Mouse (Mus musculus) limb, embryonic 12.5 days (tissue): ENCODE results near the gene Bmpr1a. TPM values are rescaled to one million over a fixed set of nuclear protein-coding genes. Genes with fewer than 3 reads are reported as not detected.

Source experiments
- ATAC-seq: fragments of 200-750 bp; cut with Nextera tagmentation; 2 replicates; pipeline ENCODE4 v1.8.0; 2017; ENCODE audit warnings: low read depth, moderate TSS enrichment; ENCODE audit not compliant: insufficient number of reproducible peaks, insufficient read depth, low FRiP score, low TSS enrichment
- H3K27ac ChIP-seq: fragments of 300-500 bp; sonication (generic); 2 replicates; pipeline ENCODE4 v1.5.1; 2016; ENCODE audit warnings: mild to moderate bottlenecking, moderate library complexity
- H3K27me3 ChIP-seq: fragments of 300-500 bp; sonication (generic); 2 replicates; pipeline ENCODE4 v1.6.1; 2016; ENCODE audit warnings: mild to moderate bottlenecking, moderate library complexity
- H3K36me3 ChIP-seq: fragments of 300-500 bp; sonication (generic); 2 replicates; pipeline ENCODE4 v1.6.1; 2016; ENCODE audit warnings: mild to moderate bottlenecking, moderate library complexity
- H3K4me1 ChIP-seq: fragments of 300-500 bp; sonication (generic); replicated peaks from 2 replicates; pipeline ENCODE4 v1.6.1; 2016
- H3K4me2 ChIP-seq: fragments of 300-500 bp; sonication (generic); 2 replicates; pipeline ENCODE4 v1.6.1; 2016; ENCODE audit warnings: mild to moderate bottlenecking, moderate library complexity
- H3K4me3 ChIP-seq: fragments of 300-500 bp; sonication (generic); replicated peaks from 2 replicates; pipeline ENCODE4 v1.5.1; 2016; ENCODE audit warnings: mild to moderate bottlenecking
- H3K9ac ChIP-seq: fragments of 300-500 bp; sonication (generic); replicated peaks from 2 replicates; pipeline ENCODE4 v1.6.1; 2016; ENCODE audit warnings: mild to moderate bottlenecking, moderate library complexity
- H3K9me3 ChIP-seq: fragments of 300-500 bp; sonication (generic); 2 replicates; pipeline ENCODE4 v1.6.1; 2016; ENCODE audit warnings: mild to moderate bottlenecking, moderate library complexity
- WGBS: fragments of 180-500 bp; shearing (Covaris S2); methylation state at CpG from one replicate; pipeline ENCODE4 v1.1.7; 2016; 5-methylcytosine and 5-hydroxymethylcytosine counted together
- polyA plus RNA-seq: library from polyadenylated mRNA; unstranded; fragments of >200 nt; fragmentation: Nextera tagmentation; extraction: Ambion mirVana; gene quantifications from 2 replicates; pipeline ENCODE4 v1.2.1, GENCODE M21; 2016

The Bmpr1a gene
- polyA plus RNA-seq, 1 experiment from 2014 or later, result 67.4 TPM

DNA sequence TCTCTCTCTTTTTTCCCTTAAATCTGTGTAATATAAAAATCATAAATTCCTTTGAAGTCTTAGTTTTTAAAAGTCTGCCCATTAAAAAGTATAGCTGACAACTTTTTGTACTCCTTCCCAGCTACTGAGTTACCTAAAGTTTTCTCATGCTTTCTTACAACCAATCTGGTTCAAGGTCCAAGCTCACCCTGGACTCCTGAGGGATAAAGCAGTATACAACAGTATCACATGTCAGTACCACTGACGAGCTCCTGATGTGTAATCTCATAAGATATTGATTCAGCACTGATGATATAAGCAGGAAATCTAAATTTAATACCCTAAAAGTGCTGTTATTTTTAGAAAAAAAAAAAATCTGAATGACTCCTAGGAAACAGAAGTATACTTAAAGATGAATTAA, 12.2 kb downstream of the Bmpr1a start:
- Histone ChIP-seq H3K4me3 (no peak overlapping the region), H3K9me3 (no peaks in the 10 kb centered on the region), H3K36me3 (no peaks in the 10 kb centered on the region), H3K4me1 (peaks cover 19% of the 10 kb centered on the region), H3K4me2 (no peak overlapping the region), H3K27me3 (no peaks in the 10 kb centered on the region), H3K9ac (no peak overlapping the region), H3K27ac (no peak overlapping the region)
- ATAC-seq, result no peak
- 71% methylated on average over 1 of the region's 1 CpGs for WGBS

GRCm38 (mm10) chr14:34489928-34490327, 13.2 kb downstream of the Bmpr1a start:
- Histone ChIP-seq H3K4me1 (peaks cover 13% of the 10 kb centered on the region), H3K9ac (no peak overlapping the region), H3K36me3 (no peaks in the 10 kb centered on the region), H3K9me3 (no peaks in the 10 kb centered on the region), H3K27ac (no peak overlapping the region), H3K4me2 (no peak overlapping the region), H3K27me3 (no peaks in the 10 kb centered on the region), H3K4me3 (no peak overlapping the region)
- ATAC-seq, result no peak
- 81% methylated on average over 2 of the region's 2 CpGs for WGBS

DNA sequence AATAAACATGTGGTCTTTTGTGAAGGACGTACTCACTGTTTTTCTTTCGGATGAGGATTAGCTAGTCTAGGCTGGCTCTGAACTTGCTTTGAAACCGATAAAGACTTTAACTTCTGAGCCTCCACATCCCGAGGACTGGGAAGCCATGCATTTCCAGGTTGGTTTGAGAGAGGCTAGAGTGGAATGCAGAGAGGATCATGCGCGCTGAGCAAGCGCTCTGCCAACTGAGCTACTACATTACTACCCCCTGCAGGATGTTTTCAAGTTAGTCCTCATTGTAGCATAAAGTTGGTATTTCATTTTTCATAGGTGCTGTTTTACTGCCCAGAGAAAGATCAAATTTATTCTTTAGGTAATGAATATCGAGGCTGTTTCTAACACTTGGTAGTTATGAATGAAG, 17.0 kb downstream of the Bmpr1a start:
- ATAC-seq, result no peak
- Histone ChIP-seq H3K4me1 (peaks cover 24% of the 10 kb centered on the region), H3K27ac (peak overlapping the region; percentile 41; the same call in 1 of the 2 replicates), H3K4me3 (no peak overlapping the region), H3K27me3 (no peaks in the 10 kb centered on the region), H3K9ac (no peak overlapping the region), H3K36me3 (no peaks in the 10 kb centered on the region), H3K4me2 (no peak overlapping the region), H3K9me3 (no peaks in the 10 kb centered on the region)
- WGBS, result 72% methylated on average over 8 of the region's 8 CpGs

- Histone ChIP-seq H3K4me1 (peaks cover 15% of the 10 kb centered on the region), H3K27me3 (no peaks in the 10 kb centered on the region), H3K4me3 (no peak overlapping the region), H3K27ac (no peak overlapping the region), H3K9me3 (no peaks in the 10 kb centered on the region), H3K9ac (no peak overlapping the region), H3K36me3 (no peaks in the 10 kb centered on the region), H3K4me2 (no peak overlapping the region)
- no peak for ATAC-seq
- WGBS, result 54% methylated on average over 6 of the region's 6 CpGs
Observed at GRCm38 (mm10) chr14:34483469-34484341, 19.4 kb downstream of the Bmpr1a start.

DNA sequence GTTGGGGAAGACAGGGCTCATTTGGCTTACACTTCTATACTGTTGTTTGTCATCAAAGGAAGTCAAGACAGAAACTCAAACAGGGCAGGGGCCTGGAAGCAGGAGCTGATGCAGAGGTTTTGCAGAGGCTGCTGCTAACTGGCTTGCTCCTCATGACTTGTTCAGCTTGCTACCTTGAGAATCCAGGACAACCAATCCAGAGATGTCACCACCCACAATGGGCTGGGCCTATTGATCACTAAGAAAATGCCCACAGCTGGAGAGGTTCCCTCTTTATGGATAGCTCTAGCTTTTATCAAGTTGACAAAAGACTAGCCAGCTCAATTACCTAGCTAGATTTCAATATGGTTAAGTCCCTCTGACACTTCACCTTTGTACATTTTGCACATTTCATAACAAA, 31.6 kb downstream of the Bmpr1a start:
- Histone ChIP-seq H3K9ac (no peak overlapping the region), H3K4me2 (no peak overlapping the region), H3K36me3 (no peaks in the 10 kb centered on the region), H3K27ac (no peak overlapping the region), H3K4me1 (peaks cover 13% of the 10 kb centered on the region), H3K4me3 (no peak overlapping the region), H3K9me3 (no peaks in the 10 kb centered on the region), H3K27me3 (no peaks in the 10 kb centered on the region)
- ATAC-seq, result no peak

DNA sequence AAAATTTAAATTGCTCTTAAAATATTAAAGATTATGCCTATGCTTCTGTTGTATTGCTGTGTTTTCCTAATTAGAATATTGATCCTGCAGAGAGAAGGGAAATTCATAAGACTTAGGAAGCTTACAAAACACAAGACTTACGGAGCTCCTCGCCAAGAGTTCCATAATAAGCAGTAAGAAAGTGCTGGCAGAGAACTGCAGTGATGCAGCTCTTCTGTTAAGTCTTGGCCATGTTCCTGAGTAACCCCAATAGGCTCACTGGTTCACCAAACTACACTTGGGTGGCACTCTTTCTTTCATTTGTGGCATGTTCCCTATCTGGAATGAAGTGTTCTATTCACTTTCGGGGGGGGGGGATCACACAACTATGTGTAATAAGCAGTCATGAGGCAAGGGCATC, 36.9 kb downstream of the Bmpr1a start:
- ATAC-seq, result no peak
- Histone ChIP-seq H3K27me3 (no peaks in the 10 kb centered on the region), H3K9ac (no peak overlapping the region), H3K4me1 (no peaks in the 10 kb centered on the region), H3K27ac (no peak overlapping the region), H3K36me3 (no peaks in the 10 kb centered on the region), H3K4me3 (no peak overlapping the region), H3K4me2 (no peak overlapping the region), H3K9me3 (no peaks in the 10 kb centered on the region)
- 72% methylated on average over 3 of the region's 3 CpGs for WGBS

GRCm38 (mm10) chr14:34459386-34459785, 43.8 kb downstream of the Bmpr1a start:
- peaks cover 1% of the 10 kb centered on the region for H3K4me1 ChIP-seq
- ATAC-seq, result no peak
- peaks cover 28% of the 10 kb centered on the region for H3K36me3 ChIP-seq
- no peak overlapping the region for H3K27ac ChIP-seq
- 95% methylated on average over 2 of the region's 2 CpGs for WGBS
- no peaks in the 10 kb centered on the region for H3K27me3 ChIP-seq
- H3K9me3 ChIP-seq, result no peaks in the 10 kb centered on the region
- no peak overlapping the region for H3K4me2 ChIP-seq
- H3K9ac ChIP-seq, result no peak overlapping the region
- H3K4me3 ChIP-seq, result no peak overlapping the region

DNA sequence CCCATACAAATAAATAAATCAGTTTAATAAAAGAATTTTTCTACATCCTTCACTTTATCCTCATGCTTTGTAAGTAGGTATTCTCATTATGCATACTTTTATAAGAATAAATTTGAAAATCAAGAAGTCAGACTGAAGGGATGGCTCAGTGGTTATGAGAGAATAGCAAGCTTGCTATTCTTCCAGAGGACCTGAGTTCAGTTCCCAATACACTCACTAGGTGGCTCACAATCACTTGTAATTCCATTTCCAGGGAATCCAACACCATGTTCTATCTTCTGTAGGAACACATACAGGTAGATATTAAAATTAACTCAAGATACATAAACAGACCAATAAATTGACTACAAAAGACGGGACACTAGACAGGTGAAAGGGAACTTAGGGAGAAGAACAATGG, 44.3 kb downstream of the Bmpr1a start:
- no peak for ATAC-seq
- no peak overlapping the region for H3K27ac ChIP-seq
- no peaks in the 10 kb centered on the region for H3K27me3 ChIP-seq
- H3K4me2 ChIP-seq, result no peak overlapping the region
- peaks cover 6% of the 10 kb centered on the region for H3K4me1 ChIP-seq
- WGBS, result 69% methylated on average over 1 of the region's 1 CpGs
- no peaks in the 10 kb centered on the region for H3K9me3 ChIP-seq
- H3K9ac ChIP-seq, result no peak overlapping the region
- H3K4me3 ChIP-seq, result no peak overlapping the region
- peaks cover 30% of the 10 kb centered on the region for H3K36me3 ChIP-seq

GRCm38 (mm10) chr14:34454282-34454681, 48.9 kb downstream of the Bmpr1a start:
- no peak overlapping the region for H3K9ac ChIP-seq
- H3K9me3 ChIP-seq, result no peaks in the 10 kb centered on the region
- ATAC-seq, result no peak
- H3K4me3 ChIP-seq, result no peak overlapping the region
- peak overlapping the region; percentile 79 for H3K27ac ChIP-seq
- H3K4me2 ChIP-seq, result peak overlapping the region; percentile 1; the same call in 1 of the 2 replicates
- 72% methylated on average over 3 of the region's 3 CpGs for WGBS
- peaks cover 20% of the 10 kb centered on the region for H3K4me1 ChIP-seq
- H3K27me3 ChIP-seq, result no peaks in the 10 kb centered on the region
- peaks cover 28% of the 10 kb centered on the region for H3K36me3 ChIP-seq

DNA sequence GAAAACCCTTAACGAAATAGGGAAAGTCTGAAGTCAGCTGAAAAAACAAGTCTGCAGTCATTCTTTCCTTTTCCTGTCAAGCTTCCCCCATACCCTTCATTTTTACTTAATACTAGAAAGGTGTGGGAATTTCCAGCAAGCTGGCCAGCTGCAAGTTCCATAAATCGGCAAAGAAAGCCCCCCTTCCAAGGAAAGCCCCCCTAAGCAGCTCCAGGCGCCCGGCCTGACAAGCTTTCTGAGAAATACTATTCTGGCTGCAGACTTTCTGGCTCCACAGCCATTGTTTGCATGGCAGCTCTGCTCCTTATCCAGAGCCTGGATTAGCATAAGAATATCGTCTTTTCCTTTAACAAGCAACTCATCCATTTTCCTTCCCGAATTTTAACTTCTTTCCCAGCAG, 49.5 kb downstream of the Bmpr1a start:
- H3K4me2 ChIP-seq, result peak overlapping the region; percentile 1; the same call in 1 of the 2 replicates
- no peaks in the 10 kb centered on the region for H3K27me3 ChIP-seq
- 28% methylated on average over 6 of the region's 6 CpGs for WGBS
- H3K4me1 ChIP-seq, result peaks cover 20% of the 10 kb centered on the region
- H3K27ac ChIP-seq, result peak overlapping the region; percentile 79
- H3K36me3 ChIP-seq, result peaks cover 26% of the 10 kb centered on the region
- H3K4me3 ChIP-seq, result no peak overlapping the region
- H3K9ac ChIP-seq, result no peak overlapping the region
- no peaks in the 10 kb centered on the region for H3K9me3 ChIP-seq
- 0 out of 2 replicates have a peak, but pooled peaks have one; percentile 48 for ATAC-seq

GRCm38 (mm10) chr14:34451872-34452271, 51.3 kb downstream of the Bmpr1a start:
- H3K27me3 ChIP-seq, result no peaks in the 10 kb centered on the region
- no peak overlapping the region for H3K4me2 ChIP-seq
- H3K9me3 ChIP-seq, result no peaks in the 10 kb centered on the region
- peaks cover 20% of the 10 kb centered on the region for H3K4me1 ChIP-seq
- H3K36me3 ChIP-seq, result peaks cover 35% of the 10 kb centered on the region
- H3K27ac ChIP-seq, result no peak overlapping the region
- no peak overlapping the region for H3K9ac ChIP-seq
- ATAC-seq, result no peak
- no peak overlapping the region for H3K4me3 ChIP-seq

- H3K9ac ChIP-seq, result no peak overlapping the region
- H3K4me3 ChIP-seq, result no peak overlapping the region
- H3K36me3 ChIP-seq, result peaks cover 43% of the 10 kb centered on the region
- no peak overlapping the region for H3K27ac ChIP-seq
- H3K4me2 ChIP-seq, result no peak overlapping the region
- H3K27me3 ChIP-seq, result no peaks in the 10 kb centered on the region
- ATAC-seq, result no peak
- 90% methylated on average over 5 of the region's 5 CpGs for WGBS
- H3K9me3 ChIP-seq, result no peaks in the 10 kb centered on the region
- H3K4me1 ChIP-seq, result peaks cover 20% of the 10 kb centered on the region
Observed at GRCm38 (mm10) chr14:34450451-34450850, 52.7 kb downstream of the Bmpr1a start.
